Mouse (Mus musculus): ENCODE data around the gene Tcp10c. TPM values are rescaled to one million over a fixed set of nuclear protein-coding genes. Genes with fewer than 3 reads are reported as not detected.
"Not testable (repeated sequence)": the region's sequence is repeated elsewhere in the genome, so short reads cannot be mapped to it uniquely, and the experiment has no call there.

Gene Tcp10c
- total RNA-seq, 2 experiments from 2014 or later: not detected

GRCm38 (mm10) chr17:13381286-13381685 lies 26.9 kb downstream of the Tcp10c start:
- not testable (repeated sequence) for DNase-seq (ENCODE audit: low spot score)

GRCm38 (mm10) chr17:13391020-13391419 lies 36.6 kb downstream of the Tcp10c start:
- DNase-seq (ENCODE audit: low spot score): not testable (repeated sequence)

- DNase-seq (ENCODE audit: low spot score): not testable (repeated sequence)
Measured at GRCm38 (mm10) chr17:13399961-13400360, 45.6 kb downstream of the Tcp10c start.

GRCm38 (mm10) chr17:13402118-13402517 lies 47.7 kb downstream of the Tcp10c start:
- not testable (repeated sequence) for DNase-seq (ENCODE audit: low spot score)

GRCm38 (mm10) chr17:13403527-13404131 lies 49.3 kb downstream of the Tcp10c start:
- not testable (repeated sequence) for DNase-seq (ENCODE audit: low spot score)

- not testable (repeated sequence) for DNase-seq (ENCODE audit: low spot score)
Measured at GRCm38 (mm10) chr17:13406023-13406422, 51.7 kb downstream of the Tcp10c start.

GRCm38 (mm10) chr17:13406701-13407100 lies 52.3 kb downstream of the Tcp10c start:
- not testable (repeated sequence) for DNase-seq (ENCODE audit: low spot score)

GRCm38 (mm10) chr17:13407621-13408256 lies 53.4 kb downstream of the Tcp10c start:
- DNase-seq (ENCODE audit: low spot score): not testable (repeated sequence)

- not testable (repeated sequence) for DNase-seq (ENCODE audit: low spot score)
Measured at GRCm38 (mm10) chr17:13408257-13408633, 53.9 kb downstream of the Tcp10c start.

GRCm38 (mm10) chr17:13421022-13421591 lies 66.7 kb downstream of the Tcp10c start:
- not testable (repeated sequence) for DNase-seq (ENCODE audit: low spot score)

GRCm38 (mm10) chr17:13422638-13423037 lies 68.3 kb downstream of the Tcp10c start:
- DNase-seq (ENCODE audit: low spot score): not testable (repeated sequence)

- DNase-seq (ENCODE audit: low spot score): not testable (repeated sequence)
Measured at GRCm38 (mm10) chr17:13423373-13424024, 69.1 kb downstream of the Tcp10c start.

- DNase-seq (ENCODE audit: low spot score): not testable (repeated sequence)
Measured at GRCm38 (mm10) chr17:13424321-13424720, 69.9 kb downstream of the Tcp10c start.

- not testable (repeated sequence) for DNase-seq (ENCODE audit: low spot score)
Measured at GRCm38 (mm10) chr17:13425694-13426093, 71.3 kb downstream of the Tcp10c start.

- not testable (repeated sequence) for DNase-seq (ENCODE audit: low spot score)
Measured at GRCm38 (mm10) chr17:13426508-13426907, 72.1 kb downstream of the Tcp10c start.

Other genes starting within 250 kb of the Tcp10c start
- not detected for gene Unc93a, start 222.8 kb upstream of the Tcp10c start, total RNA-seq (2021)
- not detected for gene Smok2a, start 133.4 kb upstream of the Tcp10c start, total RNA-seq (2021)
- not detected for gene Smok2b, start 124.3 kb upstream of the Tcp10c start, total RNA-seq (2021)